Mouse (Mus musculus): ENCODE measurements at regions not wholly inside any gene's neighbourhood (a gene's known extent, or its start where the extent isn't known, plus 50 kb on each side); places are given as distances from the start of the nearest gene placed in this dataset.

DNA sequence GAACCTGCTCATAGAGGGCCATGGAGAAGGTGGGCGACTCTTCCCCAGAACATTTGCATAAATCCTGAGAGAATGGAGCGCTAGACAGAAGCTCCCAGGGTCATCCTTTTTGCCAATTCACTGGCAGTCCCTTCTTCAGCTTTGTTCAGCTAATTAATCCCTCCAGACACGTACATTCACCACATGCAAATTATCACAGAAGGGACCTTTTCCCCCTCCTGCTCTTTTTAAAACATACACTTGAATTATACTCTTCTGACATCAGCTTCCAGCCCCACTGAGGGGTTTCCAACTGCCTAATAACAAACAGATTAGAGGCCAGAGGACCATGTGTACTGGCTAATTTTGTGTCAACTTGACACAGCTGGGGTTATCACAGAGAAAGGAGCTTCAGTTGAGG, 497.2 kb downstream of the Bnc2 start:
- DNase-seq (ENCODE audit: low read depth, low spot score) = no peak
- Histone ChIP-seq H3K27me3 (ENCODE audit: control insufficient read depth in 1 of 2, insufficient read depth in 2 of 2, low read length in 2 of 2) (no peaks in the 10 kb centered on the region), H3K79me2 (ENCODE audit: control insufficient read depth, insufficient read depth, low read length, poor library complexity) (no peaks in the 10 kb centered on the region), H3K4me3 (ENCODE audit: control insufficient read depth in 1 of 2, insufficient read depth in 1 of 2, low read depth in 2 of 2, low read length in 2 of 2) (no peak overlapping the region), H3K4me1 (ENCODE audit: control insufficient read depth in 1 of 2, insufficient read depth in 2 of 2, low read length in 2 of 2) (no peaks in the 10 kb centered on the region), H3K9me3 (replicated peaks; ENCODE audit: insufficient read depth, low read length) (no peaks in the 10 kb centered on the region), H3K36me3 (ENCODE audit: control insufficient read depth in 1 of 2, insufficient read depth in 2 of 2, low read length in 2 of 2) (no peaks in the 10 kb centered on the region), H3K9ac (ENCODE audit: control insufficient read depth, low read depth, low read length, poor library complexity, severe bottlenecking) (no peak overlapping the region), H3K27ac (ENCODE audit: control insufficient read depth, low read depth, low read length) (no peak overlapping the region)
- no peak for TF ChIP-seq POLR2AphosphoS5 (IDR thresholded peaks at IDR 0.05; ENCODE audit: borderline replicate concordance, low read depth, low read length)
- no peak for TF ChIP-seq RCOR1 (IDR thresholded peaks at IDR 0.05; ENCODE audit: low read depth, low read length)
- TF ChIP-seq MAFK (IDR thresholded peaks at IDR 0.05; ENCODE audit: borderline replicate concordance, low read depth, low read length) = no peak
- no peak for TF ChIP-seq MEF2A (IDR thresholded peaks at IDR 0.05; ENCODE audit: extremely low read depth, insufficient replicate concordance, low read depth, low read length, poor library complexity, severe bottlenecking)
- TF ChIP-seq POLR2A (IDR thresholded peaks at IDR 0.05; ENCODE audit: control insufficient read depth in 1 of 2, insufficient read depth in 1 of 2, low read depth in 1 of 2, low read length in 2 of 2, poor library complexity in 1 of 2) = no peak
- no peak for TF ChIP-seq CHD1 (IDR thresholded peaks at IDR 0.05; ENCODE audit: low read depth, low read length)
- no peak for TF ChIP-seq SMC3 (IDR thresholded peaks at IDR 0.05; ENCODE audit: low read depth, low read length)
- no peak for TF ChIP-seq E2F4 (IDR thresholded peaks at IDR 0.05; ENCODE audit: borderline replicate concordance, low read depth, low read length)
- no peak for TF ChIP-seq MAZ (IDR thresholded peaks at IDR 0.05; ENCODE audit: low read depth, low read length)
- TF ChIP-seq SIN3A (IDR thresholded peaks at IDR 0.05; ENCODE audit: low read length) = no peak
- TF ChIP-seq KAT2A (conservative IDR thresholded peaks at IDR 0.05; ENCODE audit: low read depth, low read length) = no peak
- no peak for TF ChIP-seq ELF1 (IDR thresholded peaks at IDR 0.05; ENCODE audit: low read depth, low read length)
- TF ChIP-seq ZC3H11A (IDR thresholded peaks at IDR 0.05; ENCODE audit: low read depth, low read length) = no peak
- TF ChIP-seq MXI1 (IDR thresholded peaks at IDR 0.05; ENCODE audit: low read depth, low read length) = no peak
- no peak for TF ChIP-seq GABPA (IDR thresholded peaks at IDR 0.05; ENCODE audit: low read depth, low read length)

GRCm38 (mm10) chr4:84184436-84184835, 490.6 kb downstream of the Bnc2 start:
- Histone ChIP-seq H3K9me3 (replicated peaks; ENCODE audit: insufficient read depth, low read length) (no peaks in the 10 kb centered on the region), H3K79me2 (ENCODE audit: control insufficient read depth, insufficient read depth, low read length, poor library complexity) (no peaks in the 10 kb centered on the region), H3K4me1 (ENCODE audit: control insufficient read depth in 1 of 2, insufficient read depth in 2 of 2, low read length in 2 of 2) (no peaks in the 10 kb centered on the region), H3K27me3 (ENCODE audit: control insufficient read depth in 1 of 2, insufficient read depth in 2 of 2, low read length in 2 of 2) (no peaks in the 10 kb centered on the region), H3K9ac (ENCODE audit: control insufficient read depth, low read depth, low read length, poor library complexity, severe bottlenecking) (no peak overlapping the region), H3K4me3 (ENCODE audit: control insufficient read depth in 1 of 2, insufficient read depth in 1 of 2, low read depth in 2 of 2, low read length in 2 of 2) (no peak overlapping the region), H3K27ac (ENCODE audit: control insufficient read depth, low read depth, low read length) (no peak overlapping the region), H3K36me3 (ENCODE audit: control insufficient read depth in 1 of 2, insufficient read depth in 2 of 2, low read length in 2 of 2) (no peaks in the 10 kb centered on the region)
- DNase-seq (ENCODE audit: low read depth, low spot score) = no peak
- no peak for TF ChIP-seq MAX (IDR thresholded peaks at IDR 0.05; ENCODE audit: low read length)
- TF ChIP-seq ZMIZ1 (IDR thresholded peaks at IDR 0.05; ENCODE audit: low read depth, low read length) = no peak
- TF ChIP-seq CHD2 (IDR thresholded peaks at IDR 0.05; ENCODE audit: low read length) = no peak
- no peak for TF ChIP-seq TCF12 (IDR thresholded peaks at IDR 0.05; ENCODE audit: low read depth, low read length)
- TF ChIP-seq ETS1 (IDR thresholded peaks at IDR 0.05; ENCODE audit: low read depth, low read length) = no peak
- no peak for TF ChIP-seq USF2 (IDR thresholded peaks at IDR 0.05; ENCODE audit: borderline replicate concordance in 1 of 2, insufficient read depth in 1 of 2, low read depth in 1 of 2, low read length in 2 of 2)

All from MEL (cell line).